Mouse (Mus musculus) kidney, adult 2 months (tissue): ENCODE measurements around the gene Olfr688.

Experiments
- CTCF ChIP-seq: fragments of 200-500 bp; conservative IDR thresholded peaks from 2 replicates; pipeline ENCODE4 v1.5.1; 2011; ENCODE audit warnings: low read depth, mild to moderate bottlenecking, control low read depth, low read length, moderate library complexity, mixed read lengths; ENCODE audit not compliant: insufficient read depth, insufficient read length
- POLR2A ChIP-seq: fragments of 200-500 bp; IDR thresholded peaks from one replicate; pipeline ENCODE4 v1.6.1; 2011; ENCODE audit warnings: low read depth, low read length, control low read depth

GRCm38 (mm10) chr7:105325302-105325701, 37.4 kb downstream of the Olfr688 start:
- no peak for TF ChIP-seq CTCF
- no peak for TF ChIP-seq POLR2A
